Mouse (Mus musculus): Measurements from ENCODE around the gene Abcc9. TPM values are rescaled to one million over a fixed set of nuclear protein-coding genes. Genes with fewer than 3 reads are reported as not detected.

The Abcc9 gene
- polyA plus RNA-seq, 1 experiment from 2014 or later, result 16.7 TPM

DNA sequence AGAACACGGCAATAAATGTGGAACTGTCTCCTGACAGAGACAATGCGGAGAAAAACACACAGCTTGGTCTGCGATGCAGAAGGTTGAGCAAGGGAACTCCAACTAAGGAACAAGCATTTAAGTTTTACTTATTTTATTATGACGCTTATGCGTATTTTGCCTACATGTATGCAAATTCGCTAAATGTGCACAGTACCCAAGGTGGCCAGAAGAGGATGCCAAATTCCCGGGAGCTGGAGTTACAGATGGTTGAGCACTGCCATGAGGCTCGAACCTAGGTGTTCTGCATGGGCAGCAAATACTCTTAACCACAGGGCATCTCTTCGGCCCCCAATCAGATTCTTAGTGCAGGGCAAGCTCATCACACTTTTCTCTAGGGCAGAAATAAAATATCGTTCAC, 144.0 kb downstream of the Abcc9 start:
- H3K4me1 ChIP-seq (ENCODE audit: control insufficient read depth, insufficient read depth, low read length), result peaks cover 3% of the 10 kb centered on the region; the same call in 1 of the 2 replicates
- H3K9me3 ChIP-seq (replicated peaks; ENCODE audit: control insufficient read depth, low read length), result no peaks in the 10 kb centered on the region
- no peak for ATAC-seq (replicated peaks; ENCODE audit: extremely low read depth, insufficient read depth, low FRiP score)
- H3K9ac ChIP-seq (ENCODE audit: low read length), result no peak overlapping the region
- no peaks in the 10 kb centered on the region for H3K36me3 ChIP-seq (ENCODE audit: control insufficient read depth, insufficient read depth)
- no peak overlapping the region for H3K4me2 ChIP-seq (ENCODE audit: low read depth, low read length)
- 77% methylated on average over 10 of the region's 10 CpGs for WGBS
- H3K4me3 ChIP-seq (ENCODE audit: low read length), result no peak overlapping the region
- no peak overlapping the region for H3K27ac ChIP-seq (ENCODE audit: low read length)
- no peaks in the 10 kb centered on the region for H3K27me3 ChIP-seq (ENCODE audit: control insufficient read depth, insufficient read depth, low read length)

DNA sequence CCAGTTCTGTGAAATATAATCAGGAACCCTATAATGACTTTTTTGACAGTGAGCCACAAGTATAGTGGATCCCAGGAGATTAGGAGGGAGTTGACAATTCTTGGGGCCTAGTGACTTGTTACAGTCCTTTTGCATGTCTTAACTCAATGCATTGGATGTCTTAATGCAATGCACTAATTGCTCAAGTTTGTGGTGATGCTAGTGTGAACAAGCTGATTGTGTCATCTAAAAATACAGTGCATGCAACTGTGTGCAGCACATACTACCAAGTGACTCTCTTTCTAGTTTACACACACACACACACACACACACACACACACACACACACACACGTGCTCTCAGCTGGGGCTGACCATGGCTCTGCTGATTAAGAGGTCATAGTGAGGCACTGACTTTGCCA, 146.1 kb downstream of the Abcc9 start:
- H3K4me2 ChIP-seq (ENCODE audit: low read depth, low read length), result no peak overlapping the region
- no peak overlapping the region for H3K27ac ChIP-seq (ENCODE audit: low read length)
- H3K9me3 ChIP-seq (replicated peaks; ENCODE audit: control insufficient read depth, low read length), result no peaks in the 10 kb centered on the region
- no peaks in the 10 kb centered on the region for H3K27me3 ChIP-seq (ENCODE audit: control insufficient read depth, insufficient read depth, low read length)
- H3K9ac ChIP-seq (ENCODE audit: low read length), result no peak overlapping the region
- ATAC-seq (replicated peaks; ENCODE audit: extremely low read depth, insufficient read depth, low FRiP score), result no peak
- H3K36me3 ChIP-seq (ENCODE audit: control insufficient read depth, insufficient read depth), result no peaks in the 10 kb centered on the region
- H3K4me1 ChIP-seq (ENCODE audit: control insufficient read depth, insufficient read depth, low read length), result peaks cover 5% of the 10 kb centered on the region
- H3K4me3 ChIP-seq (ENCODE audit: low read length), result no peak overlapping the region
- 60% methylated on average over 1 of the region's 1 CpGs for WGBS

DNA sequence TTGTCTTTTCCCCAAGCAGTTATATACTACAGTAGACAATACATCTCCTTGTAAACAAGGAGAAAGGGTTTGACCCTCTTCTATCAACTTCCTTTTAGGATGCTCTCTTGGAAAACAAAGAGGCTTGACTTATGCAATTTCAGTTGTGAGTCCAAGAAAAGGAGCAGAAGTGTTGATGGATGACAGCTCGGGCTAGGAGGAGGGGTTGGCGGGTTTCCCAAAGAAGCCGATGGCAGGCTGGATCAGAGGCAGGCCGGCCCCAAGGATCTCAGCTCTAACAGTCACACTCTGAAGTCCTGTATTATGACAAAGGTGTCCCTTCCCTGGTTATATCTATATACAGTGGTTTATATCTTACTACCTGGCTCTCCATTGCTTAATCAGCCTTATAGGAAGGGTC, 150.6 kb downstream of the Abcc9 start:
- Histone ChIP-seq H3K36me3 (ENCODE audit: control insufficient read depth, insufficient read depth) (no peaks in the 10 kb centered on the region), H3K4me2 (ENCODE audit: low read depth, low read length) (no peak overlapping the region), H3K27ac (ENCODE audit: low read length) (peak overlapping the region; percentile 2; the same call in 1 of the 2 replicates), H3K9ac (ENCODE audit: low read length) (no peak overlapping the region), H3K4me3 (ENCODE audit: low read length) (no peak overlapping the region), H3K27me3 (ENCODE audit: control insufficient read depth, insufficient read depth, low read length) (no peaks in the 10 kb centered on the region), H3K9me3 (replicated peaks; ENCODE audit: control insufficient read depth, low read length) (no peaks in the 10 kb centered on the region), H3K4me1 (ENCODE audit: control insufficient read depth, insufficient read depth, low read length) (peaks cover 5% of the 10 kb centered on the region; the same call in 1 of the 2 replicates)
- 41% methylated on average over 4 of the region's 4 CpGs for WGBS
- ATAC-seq (replicated peaks; ENCODE audit: extremely low read depth, insufficient read depth, low FRiP score), result no peak

DNA sequence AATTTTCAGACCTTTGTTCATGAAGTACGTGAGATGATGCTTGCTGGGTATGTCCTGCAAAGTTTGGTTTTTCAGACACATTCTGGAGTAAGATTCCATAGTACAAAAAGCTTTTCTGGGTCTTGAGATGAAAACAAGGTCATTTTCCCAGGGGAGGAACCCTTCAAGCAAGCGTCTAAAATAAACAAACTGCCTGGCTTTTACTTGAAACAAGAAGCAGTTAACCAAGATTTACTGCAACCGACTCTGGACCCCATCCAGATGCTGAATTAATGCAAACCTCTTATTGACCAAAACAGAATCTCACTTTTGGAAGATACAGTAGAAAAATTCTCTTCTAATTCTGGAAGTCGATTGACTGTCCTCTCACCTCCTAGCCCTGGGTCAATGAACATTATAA, 151.2 kb downstream of the Abcc9 start:
- no peaks in the 10 kb centered on the region for H3K36me3 ChIP-seq (ENCODE audit: control insufficient read depth, insufficient read depth)
- 54% methylated on average over 4 of the region's 4 CpGs for WGBS
- no peaks in the 10 kb centered on the region for H3K9me3 ChIP-seq (replicated peaks; ENCODE audit: control insufficient read depth, low read length)
- no peak overlapping the region for H3K4me3 ChIP-seq (ENCODE audit: low read length)
- no peak overlapping the region for H3K27ac ChIP-seq (ENCODE audit: low read length)
- peaks cover 5% of the 10 kb centered on the region; the same call in 1 of the 2 replicates for H3K4me1 ChIP-seq (ENCODE audit: control insufficient read depth, insufficient read depth, low read length)
- no peak overlapping the region for H3K4me2 ChIP-seq (ENCODE audit: low read depth, low read length)
- ATAC-seq (replicated peaks; ENCODE audit: extremely low read depth, insufficient read depth, low FRiP score), result no peak
- H3K9ac ChIP-seq (ENCODE audit: low read length), result no peak overlapping the region
- H3K27me3 ChIP-seq (ENCODE audit: control insufficient read depth, insufficient read depth, low read length), result no peaks in the 10 kb centered on the region

DNA sequence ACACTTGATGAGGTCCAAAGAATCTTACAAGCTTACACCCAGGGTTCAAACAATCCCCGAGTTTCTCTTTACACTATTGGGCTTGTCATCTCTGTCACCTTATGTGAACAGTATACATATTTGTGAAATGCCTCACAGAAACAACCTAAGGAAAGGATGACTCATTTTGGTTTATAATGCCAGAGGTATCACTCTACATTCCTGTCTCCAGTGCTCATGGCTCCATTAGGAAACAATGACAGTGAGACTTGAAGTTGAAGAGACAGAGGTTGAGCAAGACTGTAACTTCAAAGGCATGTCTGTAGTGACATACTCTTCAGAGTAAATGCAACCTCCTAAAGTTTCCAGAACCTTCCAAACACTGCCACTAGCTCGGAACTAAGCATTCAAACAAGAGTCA, 153.7 kb downstream of the Abcc9 start:
- no peak overlapping the region for H3K4me2 ChIP-seq (ENCODE audit: low read depth, low read length)
- no peak overlapping the region for H3K9ac ChIP-seq (ENCODE audit: low read length)
- no peak overlapping the region for H3K4me3 ChIP-seq (ENCODE audit: low read length)
- no peaks in the 10 kb centered on the region for H3K36me3 ChIP-seq (ENCODE audit: control insufficient read depth, insufficient read depth)
- no peaks in the 10 kb centered on the region for H3K27me3 ChIP-seq (ENCODE audit: control insufficient read depth, insufficient read depth, low read length)
- no peak for ATAC-seq (replicated peaks; ENCODE audit: extremely low read depth, insufficient read depth, low FRiP score)
- H3K9me3 ChIP-seq (replicated peaks; ENCODE audit: control insufficient read depth, low read length), result no peaks in the 10 kb centered on the region
- no peak overlapping the region for H3K27ac ChIP-seq (ENCODE audit: low read length)
- peaks cover 5% of the 10 kb centered on the region; the same call in 1 of the 2 replicates for H3K4me1 ChIP-seq (ENCODE audit: control insufficient read depth, insufficient read depth, low read length)
- 73% methylated on average over 2 of the region's 2 CpGs for WGBS

DNA sequence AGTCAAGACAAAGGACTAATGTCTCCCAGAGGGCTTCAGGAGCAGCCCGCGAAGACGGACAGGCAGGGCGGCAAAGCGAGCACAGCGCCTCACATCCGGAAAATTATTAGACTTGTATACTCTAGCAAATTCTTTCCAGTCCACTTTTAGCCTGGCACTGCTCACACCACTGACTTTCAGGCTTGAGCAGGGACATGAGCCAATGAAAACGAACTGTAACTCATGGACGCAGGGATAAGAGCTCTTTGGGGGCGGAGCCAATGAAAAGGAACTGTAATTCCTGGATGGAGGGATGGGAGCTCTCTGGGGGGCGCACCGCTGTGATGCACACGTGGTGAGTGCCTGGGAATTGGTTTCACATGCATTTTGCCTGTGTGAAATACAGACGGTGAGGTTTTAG, 157.0 kb downstream of the Abcc9 start:
- Histone ChIP-seq H3K4me3 (ENCODE audit: low read length) (peak overlapping the region; percentile 0; the same call in 1 of the 2 replicates), H3K4me2 (ENCODE audit: low read depth, low read length) (peak overlapping the region; percentile 5), H3K9me3 (replicated peaks; ENCODE audit: control insufficient read depth, low read length) (no peaks in the 10 kb centered on the region), H3K4me1 (ENCODE audit: control insufficient read depth, insufficient read depth, low read length) (no peaks in the 10 kb centered on the region), H3K27ac (ENCODE audit: low read length) (0 out of 2 replicates have a peak overlapping the region, but pooled peaks have one; percentile 2), H3K36me3 (ENCODE audit: control insufficient read depth, insufficient read depth) (no peaks in the 10 kb centered on the region), H3K27me3 (ENCODE audit: control insufficient read depth, insufficient read depth, low read length) (no peaks in the 10 kb centered on the region), H3K9ac (ENCODE audit: low read length) (no peak overlapping the region)
- WGBS, result 47% methylated on average over 14 of the region's 14 CpGs
- ATAC-seq (replicated peaks; ENCODE audit: extremely low read depth, insufficient read depth, low FRiP score), result peak; percentile 80; the same call in 1 of the 2 replicates

DNA sequence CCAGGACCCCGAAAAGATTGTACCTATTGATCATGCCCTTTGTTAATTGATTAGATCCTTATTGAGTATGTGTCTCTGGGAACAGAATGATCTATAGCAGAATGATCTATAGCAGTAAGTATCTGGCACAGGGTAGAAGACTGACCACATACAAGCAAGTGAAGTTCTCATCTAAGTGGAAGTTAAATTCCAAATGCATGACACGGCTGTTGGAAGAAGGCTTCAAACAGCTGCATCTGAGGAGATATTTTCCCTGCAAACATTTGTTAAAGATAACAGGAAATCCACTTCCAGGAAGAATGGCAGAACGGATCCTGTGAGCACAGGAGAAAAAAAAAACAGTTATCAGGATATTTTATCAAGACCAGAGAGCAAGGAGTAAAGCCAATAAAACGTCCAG, 158.5 kb downstream of the Abcc9 start:
- no peak overlapping the region for H3K4me2 ChIP-seq (ENCODE audit: low read depth, low read length)
- 57% methylated on average over 4 of the region's 4 CpGs for WGBS
- no peak overlapping the region for H3K4me3 ChIP-seq (ENCODE audit: low read length)
- H3K9ac ChIP-seq (ENCODE audit: low read length), result no peak overlapping the region
- no peak overlapping the region for H3K27ac ChIP-seq (ENCODE audit: low read length)
- no peaks in the 10 kb centered on the region for H3K27me3 ChIP-seq (ENCODE audit: control insufficient read depth, insufficient read depth, low read length)
- H3K36me3 ChIP-seq (ENCODE audit: control insufficient read depth, insufficient read depth), result no peaks in the 10 kb centered on the region
- ATAC-seq (replicated peaks; ENCODE audit: extremely low read depth, insufficient read depth, low FRiP score), result no peak
- no peaks in the 10 kb centered on the region for H3K4me1 ChIP-seq (ENCODE audit: control insufficient read depth, insufficient read depth, low read length)
- no peaks in the 10 kb centered on the region for H3K9me3 ChIP-seq (replicated peaks; ENCODE audit: control insufficient read depth, low read length)

DNA sequence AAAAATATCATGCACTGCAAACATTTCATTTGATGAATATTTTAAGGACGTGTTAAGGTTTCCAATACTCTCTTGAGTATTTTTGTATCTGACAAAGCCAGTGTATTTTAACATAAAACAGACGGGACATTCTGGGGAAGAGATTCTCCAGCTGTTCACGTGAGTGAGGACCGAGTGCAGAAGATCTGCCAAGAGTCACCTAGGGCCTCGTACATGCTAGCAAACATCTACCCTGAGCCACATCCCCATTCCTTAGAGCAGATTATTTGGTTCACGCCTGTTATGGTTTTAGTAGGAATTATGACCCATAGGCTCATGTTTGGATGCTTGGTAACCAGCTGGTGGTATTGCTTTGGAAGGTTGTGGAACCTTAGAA, 159.3 kb downstream of the Abcc9 start:
- Histone ChIP-seq H3K27ac (ENCODE audit: low read length) (no peak overlapping the region), H3K27me3 (ENCODE audit: control insufficient read depth, insufficient read depth, low read length) (no peaks in the 10 kb centered on the region), H3K9ac (ENCODE audit: low read length) (no peak overlapping the region), H3K4me3 (ENCODE audit: low read length) (no peak overlapping the region), H3K4me2 (ENCODE audit: low read depth, low read length) (no peak overlapping the region), H3K36me3 (ENCODE audit: control insufficient read depth, insufficient read depth) (no peaks in the 10 kb centered on the region), H3K9me3 (replicated peaks; ENCODE audit: control insufficient read depth, low read length) (no peaks in the 10 kb centered on the region), H3K4me1 (ENCODE audit: control insufficient read depth, insufficient read depth, low read length) (no peaks in the 10 kb centered on the region)
- 69% methylated on average over 6 of the region's 6 CpGs for WGBS
- no peak for ATAC-seq (replicated peaks; ENCODE audit: extremely low read depth, insufficient read depth, low FRiP score)

DNA sequence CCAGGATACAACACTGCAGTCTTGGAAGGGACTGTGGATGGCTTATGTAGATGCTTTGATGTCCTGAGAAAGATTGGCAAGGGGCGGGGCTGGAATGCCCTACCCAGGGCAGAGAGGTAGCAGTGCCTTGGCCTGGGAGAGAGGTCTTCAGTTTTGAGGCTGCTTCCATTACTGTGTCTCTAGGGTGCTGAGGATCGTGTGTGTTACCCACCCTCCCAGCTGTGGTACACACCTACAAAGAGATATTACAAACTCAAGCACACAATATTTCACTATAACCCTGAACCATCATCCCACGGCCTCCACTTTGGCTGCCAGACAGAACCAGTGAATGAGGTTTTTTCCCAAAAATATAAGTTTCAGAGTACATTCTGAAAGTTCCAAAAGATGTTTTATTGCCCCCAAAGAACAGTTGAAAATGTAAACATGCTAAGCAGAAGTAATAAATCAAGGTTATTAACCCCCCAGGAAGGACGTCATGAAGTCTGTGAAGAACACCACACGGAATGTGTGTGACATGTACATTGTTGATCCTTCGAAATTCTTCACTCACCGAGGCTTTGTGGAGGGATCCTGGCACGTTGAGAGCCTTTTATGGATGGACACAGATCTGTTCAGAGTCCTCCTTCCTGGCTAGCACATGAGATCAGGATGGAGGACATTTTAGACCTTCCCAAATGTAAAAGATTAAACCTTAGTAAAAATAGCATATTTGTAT, 159.9 kb downstream of the Abcc9 start:
- no peak overlapping the region for H3K27ac ChIP-seq (ENCODE audit: low read length)

More for the DNA sequence above, 159.9 kb downstream of the Abcc9 start:
- Histone ChIP-seq H3K36me3 (ENCODE audit: control insufficient read depth, insufficient read depth) (no peaks in the 10 kb centered on the region), H3K9me3 (replicated peaks; ENCODE audit: control insufficient read depth, low read length) (no peaks in the 10 kb centered on the region), H3K4me2 (ENCODE audit: low read depth, low read length) (no peak overlapping the region), H3K4me3 (ENCODE audit: low read length) (no peak overlapping the region), H3K9ac (ENCODE audit: low read length) (no peak overlapping the region), H3K27me3 (ENCODE audit: control insufficient read depth, insufficient read depth, low read length) (no peaks in the 10 kb centered on the region), H3K4me1 (ENCODE audit: control insufficient read depth, insufficient read depth, low read length) (no peaks in the 10 kb centered on the region)
- 77% methylated on average over 8 of the region's 8 CpGs for WGBS
- ATAC-seq (replicated peaks; ENCODE audit: extremely low read depth, insufficient read depth, low FRiP score), result no peak
